Mouse (Mus musculus) E14TG2a.4 (cell line): Measurements from ENCODE around the gene Rap1gap2.

Source experiments
- CTCF ChIP-seq: conservative IDR thresholded peaks from 2 replicates; pipeline ENCODE4 v1.5.1; 2014; ENCODE audit warnings: low read length
- NANOG ChIP-seq: IDR thresholded peaks from 2 replicates; pipeline ENCODE4 v1.6.1; 2014; ENCODE audit warnings: borderline replicate concordance, low read length, mixed read lengths
- POU5F1 ChIP-seq: IDR thresholded peaks from 2 replicates; pipeline ENCODE4 v1.6.1; 2014; ENCODE audit warnings: low read length, borderline replicate concordance

- TF ChIP-seq NANOG (no peak), CTCF (no peak), POU5F1 (no peak)
Measured at GRCm38 (mm10) chr11:74582464-74582863, 28.3 kb downstream of the Rap1gap2 start.
